In genomic region chr8:10405469-10405868, GRCm38 (mm10) we compare ENCODE assay signal across 7 mouse cellular contexts.
DNase-seq lines count a peak whose midpoint lies in the region; ATAC-seq and TF ChIP-seq lines count a peak whose summit lies in the region.

No protein-coding gene starts in this region.

- no peak overlapping the region for H3K27ac ChIP-seq in spleen, adult 2 months (ENCODE audit: insufficient read depth, low read length)
- H3K27ac ChIP-seq in embryonic facial prominence, embryonic 12.5 days, result no peak overlapping the region
- no peak overlapping the region for H3K27ac ChIP-seq in lung, embryonic 14.5 days (ENCODE audit: low read depth)

- TF ChIP-seq POLR2A in spleen, adult 2 months (IDR thresholded peaks at IDR 0.05; ENCODE audit: low read depth, low read length), result no peak

- no peaks in the 10 kb centered on the region for H3K9me3 ChIP-seq in embryonic facial prominence, embryonic 12.5 days
- H3K9me3 ChIP-seq in lung, embryonic 14.5 days (ENCODE audit: low read depth, low read length), result no peaks in the 10 kb centered on the region

- DNase-seq in spleen, adult 2 months (ENCODE audit: low read depth in 1 of 2, low spot score in 2 of 2), result peak in 1 of 2 experiments; percentile 13
- no peak for DNase-seq in spleen, adult 12 weeks (ENCODE audit: low spot score)
- peak; percentile 67 for DNase-seq in adrenal gland, postnatal 14 days
- peak; percentile 29 for DNase-seq in induced T-regulatory cell, adult 2 months (ENCODE audit: low read depth)
- DNase-seq in lung, embryonic 14.5 days, result peak; percentile 76
- DNase-seq in right cerebral cortex, adult 2 months (ENCODE audit: low spot score in 2 of 2), result peak; percentile 63 to 64

- H3K9ac ChIP-seq in embryonic facial prominence, embryonic 12.5 days, result 0 out of 2 replicates have a peak overlapping the region, but pooled peaks have one; percentile 10
- no peak overlapping the region for H3K9ac ChIP-seq in lung, embryonic 14.5 days

- H3K4me3 ChIP-seq in spleen, adult 2 months (ENCODE audit: extremely low read depth, insufficient read depth, insufficient read length), result no peak overlapping the region
- H3K4me3 ChIP-seq in embryonic facial prominence, embryonic 12.5 days, result no peak overlapping the region
- no peak overlapping the region for H3K4me3 ChIP-seq in lung, embryonic 14.5 days (ENCODE audit: low read depth, low read length)

- WGBS in spleen, adult 2 months, result 50% methylated on average over 8 of the region's 8 CpGs
- 28% methylated on average over 8 of the region's 8 CpGs for WGBS in embryonic facial prominence, embryonic 12.5 days
- WGBS in lung, embryonic 14.5 days, result 30% methylated on average over 8 of the region's 8 CpGs

- no peak for ATAC-seq in embryonic facial prominence, embryonic 12.5 days (ENCODE audit: insufficient number of reproducible peaks, insufficient read depth, low FRiP score, low TSS enrichment)
- no peak for ATAC-seq in lung, embryonic 14.5 days (ENCODE audit: insufficient read depth)

- H3K27me3 ChIP-seq in spleen, adult 2 months (ENCODE audit: control insufficient read depth, insufficient read depth, low read length), result no peaks in the 10 kb centered on the region
- no peaks in the 10 kb centered on the region for H3K27me3 ChIP-seq in embryonic facial prominence, embryonic 12.5 days
- H3K27me3 ChIP-seq in lung, embryonic 14.5 days (ENCODE audit: insufficient read depth, low read length), result no peaks in the 10 kb centered on the region

- H3K4me2 ChIP-seq in embryonic facial prominence, embryonic 12.5 days (replicated peaks), result 0 out of 2 replicates have a peak overlapping the region, but pooled peaks have one; percentile 9
- H3K4me2 ChIP-seq in lung, embryonic 14.5 days, result no peak overlapping the region

- H3K36me3 ChIP-seq in spleen, adult 2 months (ENCODE audit: control insufficient read depth, insufficient read depth, low read length), result no peaks in the 10 kb centered on the region
- H3K36me3 ChIP-seq in embryonic facial prominence, embryonic 12.5 days, result no peaks in the 10 kb centered on the region
- H3K36me3 ChIP-seq in lung, embryonic 14.5 days (ENCODE audit: insufficient read depth), result no peaks in the 10 kb centered on the region

- no peaks in the 10 kb centered on the region for H3K4me1 ChIP-seq in spleen, adult 2 months (ENCODE audit: control insufficient read depth, insufficient read depth, insufficient read length)
- peaks cover 3% of the 10 kb centered on the region for H3K4me1 ChIP-seq in embryonic facial prominence, embryonic 12.5 days
- H3K4me1 ChIP-seq in lung, embryonic 14.5 days (ENCODE audit: insufficient read depth), result no peaks in the 10 kb centered on the region

- TF ChIP-seq CTCF in spleen, adult 2 months (IDR thresholded peaks at IDR 0.05; ENCODE audit: extremely low read depth, insufficient read depth, insufficient read length, insufficient replicate concordance), result peak; percentile 7; the same call in 1 of the 2 replicates
- TF ChIP-seq CTCF in lung, embryonic 14.5 days (IDR thresholded peaks at IDR 0.05; ENCODE audit: low read depth), result peak; percentile 81
